Mouse (Mus musculus): ENCODE data around the gene N4bp2.

DNA sequence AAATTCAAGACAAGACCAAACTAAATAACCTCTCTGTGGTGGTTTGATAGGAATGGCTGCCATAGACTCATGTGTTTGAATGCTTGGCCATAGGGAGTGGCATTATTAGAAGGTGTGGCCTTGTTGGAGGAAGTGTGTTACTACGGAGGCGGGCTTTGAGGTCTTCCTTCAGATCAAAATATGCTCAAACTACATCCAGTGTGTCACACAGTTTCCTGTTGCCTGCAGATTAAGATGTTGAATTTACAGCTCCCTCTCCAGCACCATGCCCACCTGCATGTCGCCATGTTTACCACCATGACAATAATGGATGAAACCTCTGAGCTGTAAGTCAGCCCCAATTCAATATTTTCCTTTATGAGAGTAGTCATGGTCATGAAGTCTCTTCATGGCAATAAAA lies 24.0 kb upstream of the N4bp2 start:
- TF ChIP-seq CTCF (IDR thresholded peaks at IDR 0.05; ENCODE audit: low read depth, low read length) (no peak), POLR2A (IDR thresholded peaks at IDR 0.05; ENCODE audit: insufficient read depth, low read length) (no peak), EP300 (IDR thresholded peaks at IDR 0.05; ENCODE audit: insufficient read depth, low read depth, low read length) (no peak)
